Mouse (Mus musculus) adrenal gland, adult 8-10 months (tissue): ENCODE results near the gene Socs3. TPM values are rescaled to one million over a fixed set of nuclear protein-coding genes. Genes with fewer than 3 reads are reported as not detected.
A peak's percentile ranks its signal among the peaks of the same experiment; 100 is the strongest.

Experiments
- DNase-seq: peaks from one replicate; pipeline ENCODE4 v3.0.0; 2022
- total RNA-seq, 4 experiments: library from RNA; stranded (reverse); gene quantifications; 2 replicates each; pipeline ENCODE4 v1.2.4; 2022

The Socs3 gene
- 10 to 100 TPM in 1 of 4 experiments, 1 to 10 TPM in 3; 4.4 to 14.6 (median 5.4) TPM for total RNA-seq

GRCm38 (mm10) chr11:117969945-117970872, at the start of gene Socs3:
Gene Socs3 (minus strand): TSS chr11:117970047.
- DNase-seq: peak; percentile 83

- DNase-seq: no peak
Observed at GRCm38 (mm10) chr11:118018328-118018727, 48.5 kb upstream of the Socs3 start.

GRCm38 (mm10) chr11:118015381-118016145, 45.7 kb upstream of the Socs3 start:
- DNase-seq: no peak

- DNase-seq: no peak
Observed at GRCm38 (mm10) chr11:118014391-118014995, 44.6 kb upstream of the Socs3 start.

GRCm38 (mm10) chr11:118013339-118013738, 43.5 kb upstream of the Socs3 start:
- DNase-seq: no peak

GRCm38 (mm10) chr11:118012595-118012994, 42.7 kb upstream of the Socs3 start:
- no peak for DNase-seq

- no peak for DNase-seq
Observed at GRCm38 (mm10) chr11:118009865-118010571, 40.2 kb upstream of the Socs3 start.

- DNase-seq: no peak
Observed at GRCm38 (mm10) chr11:118008843-118009242, 39.0 kb upstream of the Socs3 start.

GRCm38 (mm10) chr11:118008144-118008805, 38.4 kb upstream of the Socs3 start:
- DNase-seq: peak; percentile 52

- DNase-seq: no peak
Observed at GRCm38 (mm10) chr11:118007460-118008143, 37.8 kb upstream of the Socs3 start.

- DNase-seq: no peak
Observed at GRCm38 (mm10) chr11:118004217-118004616, 34.4 kb upstream of the Socs3 start.

- DNase-seq: no peak
Observed at GRCm38 (mm10) chr11:118003718-118004117, 33.9 kb upstream of the Socs3 start.

- peak; percentile 72 for DNase-seq
Observed at GRCm38 (mm10) chr11:118003176-118003575, 33.3 kb upstream of the Socs3 start.

- DNase-seq: peak; percentile 52
Observed at GRCm38 (mm10) chr11:118000565-118001215, 30.8 kb upstream of the Socs3 start.

GRCm38 (mm10) chr11:118000083-118000482, 30.2 kb upstream of the Socs3 start:
- DNase-seq: no peak

GRCm38 (mm10) chr11:117999260-117999934, 29.6 kb upstream of the Socs3 start:
- no peak for DNase-seq

GRCm38 (mm10) chr11:117998356-117998755, 28.5 kb upstream of the Socs3 start:
- DNase-seq: no peak

- DNase-seq: no peak
Observed at GRCm38 (mm10) chr11:117997085-117997484, 27.2 kb upstream of the Socs3 start.

- no peak for DNase-seq
Observed at GRCm38 (mm10) chr11:117996066-117996465, 26.2 kb upstream of the Socs3 start.

- DNase-seq: no peak
Observed at GRCm38 (mm10) chr11:117995661-117996060, 25.8 kb upstream of the Socs3 start.
